Mouse (Mus musculus): ENCODE results near the gene Dact1.
A peak's percentile ranks its signal among the peaks of the same experiment; 100 is the strongest.

- TF ChIP-seq CTCF (IDR thresholded peaks at IDR 0.05; ENCODE audit: extremely low read depth, insufficient read depth, low read length) (peak; percentile 79), POLR2A (IDR thresholded peaks at IDR 0.05; ENCODE audit: extremely low read depth, insufficient read depth, low read length) (no peak)
Observed at GRCm38 (mm10) chr12:71311237-71311887, 1.7 kb downstream of the Dact1 start.

Data from cortical plate, adult 2 months (tissue).